Mouse (Mus musculus) frontal cortex, adult (tissue): ENCODE measurements around the gene Gucy2c.

Source experiments
- ATAC-seq: cut with Nextera tagmentation; 2 replicates; pipeline ENCODE4 v1.9.2; 2017; ENCODE audit warnings: mild to moderate bottlenecking, moderate library complexity, mixed read lengths; ENCODE audit not compliant: low TSS enrichment

Gucy2c gene

GRCm38 (mm10) chr6:136781377-136781986 is at the start of gene Gucy2c:
Gene Gucy2c (minus strand): TSS chr6:136781765.
- no peak for ATAC-seq

DNA sequence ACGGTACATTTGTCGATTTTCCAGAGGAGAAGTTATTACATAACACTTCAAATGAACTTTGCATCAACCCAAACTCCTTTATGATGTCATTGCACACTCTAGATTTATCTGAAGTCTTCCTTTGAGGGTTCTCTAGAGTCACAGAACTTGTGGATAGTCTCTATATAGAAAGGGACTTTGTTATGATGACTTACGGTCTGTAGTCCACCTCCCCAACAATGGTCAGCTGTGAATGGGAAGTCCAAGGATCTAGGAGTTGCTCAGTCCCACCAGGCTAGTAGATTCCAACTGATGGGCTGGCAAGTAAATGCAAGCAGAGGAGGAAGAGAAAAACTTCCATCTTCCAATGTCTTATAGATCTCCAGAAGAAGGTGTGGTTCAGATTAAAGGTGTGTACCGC is 47.1 kb upstream of the Gucy2c start:
- ATAC-seq: no peak

DNA sequence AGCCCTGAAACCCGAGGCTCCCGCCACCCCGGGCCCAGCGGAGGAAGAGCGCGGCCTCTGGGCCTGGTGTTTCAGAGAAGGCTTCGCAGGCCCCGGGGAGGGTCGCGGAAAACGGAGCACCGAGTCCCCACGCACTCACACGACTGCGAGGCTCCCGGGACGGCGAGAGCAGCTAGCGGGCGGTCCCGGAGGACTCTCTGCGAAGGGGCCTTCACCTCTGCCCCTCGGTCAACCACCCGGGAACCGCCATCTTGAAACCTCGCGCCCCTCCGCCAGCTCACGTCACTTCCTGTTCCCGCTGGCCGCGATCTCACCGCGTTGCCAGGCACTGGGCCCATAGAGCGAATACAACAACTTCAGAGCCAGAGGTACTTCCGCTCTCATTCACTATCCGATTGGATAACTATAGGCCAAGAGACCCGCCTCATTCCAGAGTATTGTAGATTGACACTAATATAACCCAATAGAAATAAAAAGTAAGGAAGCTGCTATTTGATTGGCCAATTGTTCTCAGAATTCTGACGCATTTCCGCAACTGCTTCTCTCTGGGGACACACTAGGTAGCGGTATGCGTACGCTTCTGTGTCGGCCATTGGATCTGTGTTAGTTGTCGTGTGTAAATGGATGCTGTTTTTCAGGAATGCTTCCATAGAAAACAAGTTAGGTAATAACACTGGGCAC is 46.5 kb upstream of the Gucy2c start, which contains the start of gene Wbp11:
Gene Wbp11 (minus strand): TSS at position 353 of the 681 bp plus-strand sequence.
- ATAC-seq: peak; percentile 100

- peak; percentile 7; the same call in 1 of the 2 replicates for ATAC-seq
Measured at GRCm38 (mm10) chr6:136827516-136827880, 45.9 kb upstream of the Gucy2c start, which contains the start of gene BC049715. Gene BC049715 (plus strand): TSS chr6:136827626.

DNA sequence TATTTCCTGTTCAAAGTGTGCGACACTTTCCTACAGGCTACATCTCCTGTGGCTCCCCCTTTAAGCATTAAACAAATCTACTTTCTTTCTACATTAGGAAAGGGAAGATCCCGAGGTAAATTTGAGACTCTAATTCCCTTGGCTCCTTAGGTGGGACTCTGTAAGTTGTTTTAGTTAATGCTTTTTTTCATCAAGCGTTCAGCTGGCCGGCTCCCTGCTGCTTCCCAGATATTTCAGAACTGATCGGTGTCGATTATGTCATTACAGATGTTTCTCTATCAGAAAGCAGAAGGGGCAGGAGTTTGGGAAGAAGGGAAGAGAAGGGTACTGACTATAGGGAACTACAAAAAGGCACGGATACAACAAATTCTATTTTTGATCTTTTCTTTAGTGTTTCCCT is 45.6 kb upstream of the Gucy2c start:
- no peak for ATAC-seq

GRCm38 (mm10) chr6:136824987-136825386 is 43.4 kb upstream of the Gucy2c start:
- no peak for ATAC-seq

DNA sequence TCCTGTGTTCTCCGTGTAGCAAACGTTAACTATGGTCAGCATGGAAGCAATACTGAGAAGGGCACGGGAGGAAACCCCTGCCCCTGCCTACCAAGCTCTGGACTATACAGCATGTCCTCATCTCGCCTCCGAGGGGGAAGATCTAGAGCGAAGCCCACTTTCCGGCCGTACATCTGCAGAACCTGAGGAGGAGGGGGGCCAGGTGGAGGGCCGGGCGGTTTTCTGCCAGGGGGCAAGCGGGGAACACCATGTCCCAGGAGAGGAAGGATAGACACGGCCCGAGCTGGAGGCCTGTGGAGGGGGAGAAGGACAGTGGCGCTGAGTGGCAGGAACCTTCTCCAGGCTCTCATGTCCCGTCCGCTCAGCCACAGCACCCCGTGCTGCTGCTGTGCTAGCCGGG is 39.5 kb upstream of the Gucy2c start:
- no peak for ATAC-seq

DNA sequence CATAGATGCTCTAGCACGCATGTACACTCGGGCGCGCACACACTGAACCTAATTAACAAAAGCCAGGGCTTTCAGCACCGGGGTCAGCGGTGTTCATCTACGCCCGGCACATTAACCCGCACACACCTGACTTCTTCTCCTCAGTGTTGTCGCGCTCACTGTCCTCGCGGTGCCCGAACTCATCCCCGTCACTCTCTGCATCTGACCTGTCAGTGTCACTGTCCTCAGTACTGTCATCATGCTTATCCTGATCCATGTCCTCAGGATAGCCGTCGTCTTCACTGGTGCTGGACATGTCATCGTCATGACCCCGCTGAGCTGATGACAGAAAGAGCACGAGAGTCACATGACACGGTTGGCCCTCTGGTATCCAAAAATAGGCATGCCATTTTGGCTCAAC is 38.8 kb upstream of the Gucy2c start:
- no peak for ATAC-seq

GRCm38 (mm10) chr6:136817549-136817948 is 36.0 kb upstream of the Gucy2c start:
- peak; percentile 88 for ATAC-seq

GRCm38 (mm10) chr6:136816826-136817225 is 35.3 kb upstream of the Gucy2c start:
- no peak for ATAC-seq

- ATAC-seq: no peak
Measured at GRCm38 (mm10) chr6:136815381-136815780, 33.8 kb upstream of the Gucy2c start.

- peak; percentile 32 for ATAC-seq
Measured at GRCm38 (mm10) chr6:136813117-136813516, 31.6 kb upstream of the Gucy2c start.

GRCm38 (mm10) chr6:136811196-136811595 is 29.6 kb upstream of the Gucy2c start:
- ATAC-seq: no peak

DNA sequence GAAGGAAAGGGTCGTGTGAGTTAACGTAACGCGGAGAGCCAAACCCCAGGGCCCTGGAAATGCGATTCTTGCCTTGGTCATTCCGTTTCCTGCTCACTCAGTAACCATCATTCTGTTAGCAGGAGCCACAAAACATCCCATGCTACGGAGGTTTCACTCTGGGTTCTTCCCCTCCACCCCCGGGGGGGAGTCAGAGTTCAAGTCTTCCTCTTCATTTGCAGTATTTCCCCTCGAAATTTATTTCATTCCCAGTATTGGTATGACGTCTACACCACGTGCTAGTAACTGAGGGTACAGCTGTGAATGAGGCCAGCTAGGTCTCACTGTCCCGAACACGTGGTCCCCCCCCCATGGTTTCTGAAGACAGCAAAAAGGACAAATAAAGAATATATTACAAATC is 28.1 kb upstream of the Gucy2c start:
- no peak for ATAC-seq

DNA sequence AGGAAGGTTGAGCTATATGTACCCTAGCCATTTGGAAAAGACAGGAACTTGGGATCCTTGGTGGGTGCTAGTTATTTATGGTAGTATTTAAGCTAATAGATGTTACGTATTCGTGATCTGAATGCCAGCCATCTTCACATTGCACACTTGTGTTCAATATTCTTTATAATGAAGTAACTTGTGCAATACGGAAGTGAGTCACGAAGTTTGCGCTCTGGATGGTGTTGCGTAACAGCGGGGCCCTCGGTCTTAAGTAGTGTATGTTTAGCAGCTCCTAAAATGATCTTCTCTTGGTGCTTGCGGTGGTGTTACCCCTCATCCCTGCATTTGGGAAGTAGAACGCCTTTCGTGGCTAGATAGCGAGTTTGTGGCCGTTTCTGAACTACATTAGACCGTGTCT is 27.5 kb upstream of the Gucy2c start:
- no peak for ATAC-seq

GRCm38 (mm10) chr6:136808631-136809046 is 27.1 kb upstream of the Gucy2c start:
- ATAC-seq: peak; percentile 34

- ATAC-seq: peak; percentile 76
Measured at GRCm38 (mm10) chr6:136808014-136808417, 26.5 kb upstream of the Gucy2c start, which contains the start of gene H2afj. Gene H2afj (plus strand): TSS chr6:136808244.

DNA sequence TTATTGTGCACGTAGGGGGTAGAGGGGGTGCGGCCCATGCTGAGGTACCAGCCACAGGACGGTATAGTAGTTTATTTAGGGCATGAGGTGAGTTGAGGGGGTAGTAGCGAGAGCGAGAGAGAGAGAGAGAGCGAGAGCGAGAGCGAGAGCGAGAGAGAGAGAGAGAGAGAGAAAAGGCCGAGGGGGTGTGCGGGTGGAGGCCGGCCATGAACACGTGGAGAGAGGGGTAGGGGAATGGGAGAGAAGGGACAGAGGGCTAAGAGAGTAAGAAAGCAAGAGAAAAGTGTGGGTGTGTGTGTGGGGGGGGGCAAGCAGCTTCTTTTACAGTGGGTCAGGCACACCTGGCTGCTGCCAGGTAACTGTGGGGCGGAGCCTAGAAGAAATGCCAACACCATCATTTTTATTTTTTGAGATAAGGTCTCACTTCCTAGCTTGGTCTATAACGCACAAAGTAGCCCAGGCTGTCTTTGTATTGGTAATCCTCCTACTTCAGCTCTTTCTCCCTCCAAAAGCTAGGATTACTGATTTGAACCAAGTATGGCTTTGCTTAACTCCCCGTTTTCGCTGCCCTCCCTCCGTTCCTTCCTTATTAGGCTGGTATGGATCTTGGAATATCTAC is 25.9 kb upstream of the Gucy2c start:
- no peak for ATAC-seq

DNA sequence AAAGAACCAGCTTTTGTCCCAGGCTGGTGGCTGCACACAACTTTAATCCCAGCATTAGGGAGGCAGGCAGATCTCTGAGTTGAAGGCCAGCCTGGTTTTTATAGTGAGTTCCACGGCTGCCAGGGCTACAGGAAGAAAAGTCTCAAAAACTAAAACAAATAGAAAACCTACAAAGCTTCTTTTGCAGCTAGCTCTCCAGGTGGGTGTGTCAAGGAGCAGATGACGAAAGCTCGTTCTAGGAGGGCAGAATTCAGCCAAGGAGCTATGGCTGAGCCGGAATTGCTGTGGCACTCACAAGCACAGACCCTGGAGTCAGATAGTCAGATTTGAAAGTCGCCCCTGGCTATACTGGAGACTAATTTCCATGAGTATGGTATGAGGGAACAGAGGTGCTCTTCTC is 25.3 kb upstream of the Gucy2c start:
- ATAC-seq: no peak

DNA sequence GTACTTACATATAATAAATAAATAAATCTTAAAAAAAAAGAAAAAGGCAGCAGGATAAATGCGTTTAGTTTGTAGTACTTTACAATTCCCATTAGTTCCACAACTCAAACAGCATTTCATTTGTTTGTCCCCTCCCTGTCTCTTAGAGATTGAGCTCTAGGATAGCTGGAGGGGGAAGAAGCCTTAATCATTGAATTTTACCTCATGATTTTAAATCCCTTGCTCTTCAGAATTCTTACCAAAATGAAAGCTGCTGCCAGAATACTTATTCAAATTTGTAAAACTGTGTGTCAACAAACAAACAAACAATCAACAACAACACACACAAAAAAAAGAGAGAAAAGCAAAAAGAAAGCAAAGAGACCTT is 23.8 kb upstream of the Gucy2c start:
- no peak for ATAC-seq

DNA sequence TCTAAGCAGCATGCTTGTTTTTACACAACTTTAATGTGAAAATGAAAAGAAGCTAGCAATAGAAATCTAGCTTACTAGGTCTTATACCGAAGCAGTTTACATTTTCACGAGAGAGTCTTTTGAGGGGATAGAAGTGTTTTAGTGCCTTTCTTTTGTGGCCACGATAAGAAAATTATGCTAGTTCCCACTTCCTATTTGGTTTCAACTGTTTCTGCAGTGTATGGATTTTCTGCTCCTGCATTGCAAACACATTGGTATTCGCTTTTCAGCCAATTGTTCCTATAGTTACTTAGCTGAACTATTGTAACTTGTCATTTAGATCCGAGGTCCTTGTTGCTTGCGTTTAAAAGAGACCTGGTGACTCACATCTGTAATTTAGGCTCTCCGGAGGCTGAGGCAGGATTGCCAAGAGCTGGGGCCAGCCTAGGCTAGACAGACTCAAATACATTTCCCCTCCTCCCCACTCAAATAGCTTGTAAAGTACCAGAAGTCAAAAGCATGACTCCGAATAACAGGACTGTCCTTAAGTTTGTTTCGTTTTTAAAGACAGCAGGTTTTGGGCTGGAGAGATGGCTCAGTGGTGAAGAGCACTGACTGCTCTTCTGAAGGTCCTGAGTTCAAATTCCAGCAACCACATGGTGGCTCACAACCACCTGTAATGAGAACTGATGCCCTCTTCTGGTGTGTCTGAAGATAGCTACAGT is 23.3 kb upstream of the Gucy2c start:
- no peak for ATAC-seq
